In the genomic region with DNA sequence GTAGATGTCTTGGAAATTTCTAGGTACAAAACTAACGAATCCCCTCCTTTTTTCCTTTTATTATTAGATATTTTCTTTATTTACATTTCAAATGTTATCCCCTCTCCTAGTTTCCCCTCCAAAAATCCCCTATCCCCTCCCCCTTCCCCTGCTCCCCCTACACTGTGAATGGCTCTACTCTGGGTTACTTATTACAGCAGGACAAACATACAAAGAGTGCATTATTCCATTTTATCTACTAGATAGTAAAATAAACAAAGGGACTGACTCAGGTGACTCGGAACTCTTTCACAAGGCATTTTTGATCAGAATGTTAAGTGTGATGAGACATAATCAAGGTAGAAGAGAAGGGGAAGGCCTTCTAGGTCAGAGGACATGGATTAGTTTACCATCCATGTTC, we compare ENCODE assay signal across 19 mouse cellular contexts.
DNase-seq lines count a peak whose midpoint lies in the region; ATAC-seq and TF ChIP-seq lines count a peak whose summit lies in the region.
"Had no signal": no experiment of that assay in that cellular context is flagged by ENCODE, and none has a peak within 500 bp of the region (broad histone marks: within the 10 kb centered on the region; RNA-seq: fewer than 3 reads in every experiment).

No protein-coding gene starts in this region.

- peak; percentile 29 for DNase-seq in liver, adult 2 months (ENCODE audit: extremely low read depth, low read depth, low spot score)
- no peak for DNase-seq in liver
- DNase-seq in stomach, postnatal 0 days (ENCODE audit: low spot score) = no peak
- no peak for DNase-seq in forebrain, embryonic 10.5 days (ENCODE audit: extremely low spot score, low spot score)
- DNase-seq: adrenal gland, adult 2 months; adrenal gland, postnatal 10 days; adrenal gland, postnatal 25 days; cerebellum, adult 11 months; cerebellum, adult 18-20 months; cerebellum, adult 8-10 months; cerebellum, postnatal 10 days; cerebellum, postnatal 25 days had no signal

- H3K9ac ChIP-seq in liver, adult 2 months (ENCODE audit: low read depth, low read length) = no peak overlapping the region
- no peak overlapping the region for H3K9ac ChIP-seq in intestine, embryonic 16.5 days (ENCODE audit: low read depth, low read length)
- H3K9ac ChIP-seq in stomach, postnatal 0 days (ENCODE audit: low read length) = no peak overlapping the region
- no peak overlapping the region for H3K9ac ChIP-seq in midbrain, embryonic 13.5 days (replicated peaks)
- H3K9ac ChIP-seq: embryonic facial prominence, embryonic 12.5 days; forebrain, embryonic 12.5 days had no signal

- no peak overlapping the region for H3K27ac ChIP-seq in liver, adult 2 months (replicated peaks; ENCODE audit: insufficient read depth, low read depth, low read length)
- no peak overlapping the region for H3K27ac ChIP-seq in intestine, embryonic 16.5 days (ENCODE audit: low read length)
- no peak overlapping the region for H3K27ac ChIP-seq in stomach, postnatal 0 days (replicated peaks)
- no peak overlapping the region for H3K27ac ChIP-seq in forebrain, embryonic 10.5 days
- H3K27ac ChIP-seq in midbrain, embryonic 13.5 days = no peak overlapping the region
- H3K27ac ChIP-seq: embryonic facial prominence, embryonic 10.5 days; embryonic facial prominence, embryonic 12.5 days; forebrain, embryonic 12.5 days had no signal

- H3K4me3 ChIP-seq in liver, adult 2 months (ENCODE audit: insufficient read depth, low read depth, low read length) = no peak overlapping the region
- no peak overlapping the region for H3K4me3 ChIP-seq in intestine, embryonic 16.5 days (ENCODE audit: low read length)
- no peak overlapping the region for H3K4me3 ChIP-seq in stomach, postnatal 0 days (ENCODE audit: low read depth, low read length)
- H3K4me3 ChIP-seq in forebrain, embryonic 10.5 days = no peak overlapping the region
- H3K4me3 ChIP-seq in midbrain, embryonic 13.5 days (replicated peaks) = no peak overlapping the region
- H3K4me3 ChIP-seq: embryonic facial prominence, embryonic 10.5 days; embryonic facial prominence, embryonic 12.5 days; forebrain, embryonic 12.5 days had no signal

- TF ChIP-seq CTCF in liver, adult 2 months (IDR thresholded peaks at IDR 0.05; ENCODE audit: low read depth, low read length) = no peak
- no peak for TF ChIP-seq CTCF in stomach, postnatal 0 days (IDR thresholded peaks at IDR 0.05; ENCODE audit: low read depth)

- no peaks in the 10 kb centered on the region for H3K4me1 ChIP-seq in liver, adult 2 months (ENCODE audit: control insufficient read depth, insufficient read depth, low read length)
- H3K4me1 ChIP-seq in intestine, embryonic 16.5 days (ENCODE audit: control insufficient read depth, insufficient read depth, low read length) = no peaks in the 10 kb centered on the region
- H3K4me1 ChIP-seq in stomach, postnatal 0 days (replicated peaks; ENCODE audit: control insufficient read depth, insufficient read depth) = no peaks in the 10 kb centered on the region
- H3K4me1 ChIP-seq in forebrain, embryonic 10.5 days = no peaks in the 10 kb centered on the region
- no peaks in the 10 kb centered on the region for H3K4me1 ChIP-seq in midbrain, embryonic 13.5 days (replicated peaks)
- H3K4me1 ChIP-seq: embryonic facial prominence, embryonic 10.5 days; embryonic facial prominence, embryonic 12.5 days; forebrain, embryonic 12.5 days had no signal

- WGBS in liver, adult 2 months = 45% methylated on average over 2 of the region's 2 CpGs
- WGBS in intestine, embryonic 16.5 days = 64% methylated on average over 2 of the region's 2 CpGs
- 53% methylated on average over 2 of the region's 2 CpGs for WGBS in stomach, postnatal 0 days
- 85% methylated on average over 2 of the region's 2 CpGs for WGBS in forebrain, embryonic 10.5 days
- 89% methylated on average over 2 of the region's 2 CpGs for WGBS in midbrain, embryonic 13.5 days

- TF ChIP-seq POLR2A in liver, adult 2 months (IDR thresholded peaks at IDR 0.05; ENCODE audit: extremely low read depth, insufficient read depth, low read length) = no peak

- no peaks in the 10 kb centered on the region for H3K79me2 ChIP-seq in liver, adult 2 months (ENCODE audit: control insufficient read depth, insufficient read depth, low read length)

- ATAC-seq in intestine, embryonic 16.5 days = peak; percentile 70
- peak; percentile 67; the same call in 1 of the 2 replicates for ATAC-seq in stomach, postnatal 0 days (ENCODE audit: low FRiP score, low TSS enrichment)
- ATAC-seq in midbrain, embryonic 13.5 days = no peak
- ATAC-seq: forebrain, embryonic 14.5 days; forebrain, embryonic 16.5 days had no signal

- no peak overlapping the region for H3K4me2 ChIP-seq in intestine, embryonic 16.5 days (ENCODE audit: low read depth, low read length)
- H3K4me2 ChIP-seq in stomach, postnatal 0 days (replicated peaks; ENCODE audit: low read depth) = no peak overlapping the region
- no peak overlapping the region for H3K4me2 ChIP-seq in midbrain, embryonic 13.5 days (replicated peaks)
- H3K4me2 ChIP-seq: embryonic facial prominence, embryonic 12.5 days; forebrain, embryonic 12.5 days had no signal

- no peak for TF ChIP-seq EP300 in stomach, postnatal 0 days (optimal IDR thresholded peaks at IDR 0.05)

- H3K27me3 ChIP-seq in liver, adult 2 months (ENCODE audit: control insufficient read depth, insufficient read depth, low read length) = no peaks in the 10 kb centered on the region
- H3K27me3 ChIP-seq in intestine, embryonic 16.5 days (replicated peaks; ENCODE audit: control insufficient read depth, insufficient read depth, low read length) = no peaks in the 10 kb centered on the region
- no peaks in the 10 kb centered on the region for H3K27me3 ChIP-seq in stomach, postnatal 0 days (ENCODE audit: control insufficient read depth, insufficient read depth, low read length)
- H3K27me3 ChIP-seq in forebrain, embryonic 10.5 days (ENCODE audit: poor library complexity, severe bottlenecking) = no peaks in the 10 kb centered on the region
- H3K27me3 ChIP-seq in midbrain, embryonic 13.5 days = no peaks in the 10 kb centered on the region
- H3K27me3 ChIP-seq: embryonic facial prominence, embryonic 12.5 days; forebrain, embryonic 12.5 days had no signal

- H3K36me3 ChIP-seq in liver, adult 2 months (ENCODE audit: control insufficient read depth, insufficient read depth, low read length) = no peaks in the 10 kb centered on the region
- H3K36me3 ChIP-seq in intestine, embryonic 16.5 days (ENCODE audit: control insufficient read depth, insufficient read depth, low read length) = no peaks in the 10 kb centered on the region
- no peaks in the 10 kb centered on the region for H3K36me3 ChIP-seq in stomach, postnatal 0 days (ENCODE audit: control insufficient read depth, insufficient read depth, low read length)
- no peaks in the 10 kb centered on the region for H3K36me3 ChIP-seq in forebrain, embryonic 10.5 days (replicated peaks)
- H3K36me3 ChIP-seq in midbrain, embryonic 13.5 days = no peaks in the 10 kb centered on the region
- H3K36me3 ChIP-seq: embryonic facial prominence, embryonic 10.5 days; embryonic facial prominence, embryonic 12.5 days; forebrain, embryonic 12.5 days had no signal

- H3K9me3 ChIP-seq in intestine, embryonic 16.5 days (ENCODE audit: control insufficient read depth, low read length) = no peaks in the 10 kb centered on the region
- no peaks in the 10 kb centered on the region for H3K9me3 ChIP-seq in stomach, postnatal 0 days (ENCODE audit: control insufficient read depth, low read length)
- H3K9me3 ChIP-seq in forebrain, embryonic 10.5 days = no peaks in the 10 kb centered on the region
- no peaks in the 10 kb centered on the region for H3K9me3 ChIP-seq in midbrain, embryonic 13.5 days
- H3K9me3 ChIP-seq: embryonic facial prominence, embryonic 10.5 days; embryonic facial prominence, embryonic 12.5 days; forebrain, embryonic 12.5 days had no signal
